Mouse (Mus musculus) G1E-ER4 (cell line): ENCODE measurements around the gene Muc20. TPM values are rescaled to one million over a fixed set of nuclear protein-coding genes. Genes with fewer than 3 reads are reported as not detected.

Experiments used
- GATA1 ChIP-seq: IDR thresholded peaks from one replicate; pipeline ENCODE4 v1.8.0; 2012; ENCODE audit warnings: low read length, inconsistent platforms
- polyA plus RNA-seq: library from polyadenylated mRNA; stranded (reverse); fragments of >175 nt; gene quantifications from 2 replicates; pipeline ENCODE4 v1.2.3, GENCODE M21; 2012

Muc20 gene
- not detected in 2 replicates for polyA plus RNA-seq

- TF ChIP-seq GATA1 = no peak
These were observed at the start of gene Muc20 for GRCm38 (mm10) chr16:32797426-32797689. Gene Muc20, minus strand, starts transcription at chr16:32797435.

- no peak for TF ChIP-seq GATA1
These were observed 34.3 kb upstream of the Muc20 start for GRCm38 (mm10) chr16:32831501-32831900.

GRCm38 (mm10) chr16:32829104-32829503 lies 31.9 kb upstream of the Muc20 start:
- TF ChIP-seq GATA1 = no peak

- TF ChIP-seq GATA1 = no peak
These were observed 29.3 kb upstream of the Muc20 start for GRCm38 (mm10) chr16:32826521-32826920.

- TF ChIP-seq GATA1 = no peak
These were observed 28.1 kb upstream of the Muc20 start for GRCm38 (mm10) chr16:32825380-32825779.

GRCm38 (mm10) chr16:32824061-32824460 lies 26.8 kb upstream of the Muc20 start:
- TF ChIP-seq GATA1 = no peak

- no peak for TF ChIP-seq GATA1
These were observed 26.3 kb upstream of the Muc20 start for GRCm38 (mm10) chr16:32823487-32823886.

- TF ChIP-seq GATA1 = no peak
These were observed 25.6 kb upstream of the Muc20 start for GRCm38 (mm10) chr16:32822881-32823280.

- no peak for TF ChIP-seq GATA1
These were observed 25.2 kb upstream of the Muc20 start for GRCm38 (mm10) chr16:32822450-32822827.

GRCm38 (mm10) chr16:32821772-32822449 lies 24.7 kb upstream of the Muc20 start:
- no peak for TF ChIP-seq GATA1

- no peak for TF ChIP-seq GATA1
These were observed 21.2 kb upstream of the Muc20 start for GRCm38 (mm10) chr16:32818441-32818840.

- TF ChIP-seq GATA1 = no peak
These were observed 20.8 kb upstream of the Muc20 start for GRCm38 (mm10) chr16:32818036-32818435.

- no peak for TF ChIP-seq GATA1
These were observed 17.9 kb upstream of the Muc20 start for GRCm38 (mm10) chr16:32815160-32815605.

GRCm38 (mm10) chr16:32814539-32814938 lies 17.3 kb upstream of the Muc20 start:
- no peak for TF ChIP-seq GATA1

GRCm38 (mm10) chr16:32813771-32814170 lies 16.5 kb upstream of the Muc20 start:
- TF ChIP-seq GATA1 = no peak

- TF ChIP-seq GATA1 = no peak
These were observed 16.1 kb upstream of the Muc20 start for GRCm38 (mm10) chr16:32813362-32813761.

GRCm38 (mm10) chr16:32812888-32813361 lies 15.7 kb upstream of the Muc20 start:
- TF ChIP-seq GATA1 = no peak

GRCm38 (mm10) chr16:32810321-32810720 lies 13.1 kb upstream of the Muc20 start, which contains the start of gene Smbd1:
Gene Smbd1, minus strand, starts transcription at chr16:32810477.
- no peak for TF ChIP-seq GATA1
